7 mouse cellular contexts compared by ENCODE assay signal in genomic region chr10:80156752-80157053, GRCm38 (mm10). TPM values are rescaled to one million over a fixed set of nuclear protein-coding genes. Genes with fewer than 3 reads are reported as not detected.
DNase-seq lines count a peak whose midpoint lies in the region; ATAC-seq and TF ChIP-seq lines count a peak whose summit lies in the region.

No protein-coding gene starts in this region.

- no peak overlapping the region for H3K4me2 ChIP-seq in hindbrain, embryonic 12.5 days (replicated peaks)
- peak overlapping the region; percentile 18; the same call in 1 of the 2 replicates for H3K4me2 ChIP-seq in lung, embryonic 14.5 days

- H3K36me3 ChIP-seq in E14TG2a.4 (ENCODE audit: insufficient read depth, low read length), result peaks cover 60% of the 10 kb centered on the region
- H3K36me3 ChIP-seq in hindbrain, embryonic 12.5 days, result peaks cover 60% of the 10 kb centered on the region
- H3K36me3 ChIP-seq in lung, embryonic 14.5 days (ENCODE audit: insufficient read depth), result peaks cover 68% of the 10 kb centered on the region
- peaks cover 47% of the 10 kb centered on the region for H3K36me3 ChIP-seq in thymus, adult 2 months (ENCODE audit: control insufficient read depth, insufficient read depth, low read length)

- no peak overlapping the region for H3K9ac ChIP-seq in hindbrain, embryonic 12.5 days
- no peak overlapping the region for H3K9ac ChIP-seq in lung, embryonic 14.5 days

- ATAC-seq in hindbrain, embryonic 12.5 days (ENCODE audit: low FRiP score), result no peak
- no peak for ATAC-seq in lung, embryonic 14.5 days (ENCODE audit: insufficient read depth)
- no peak for ATAC-seq in granulocyte monocyte progenitor cell, adult 5-6 weeks (replicated peaks; ENCODE audit: poor library complexity, severe bottlenecking)

- peak; percentile 43 for DNase-seq in lung, embryonic 14.5 days
- DNase-seq in thymus, adult 2 months, result no peak
- no peak for DNase-seq in cerebellum, adult 2 months

- H3K4me3 ChIP-seq in E14TG2a.4 (replicated peaks; ENCODE audit: low read length), result peak overlapping the region; percentile 20; the same call in 1 of the 2 replicates
- H3K4me3 ChIP-seq in cortical plate, adult 2 months (ENCODE audit: insufficient read depth, low read length), result no peak overlapping the region
- H3K4me3 ChIP-seq in hindbrain, embryonic 12.5 days, result peak overlapping the region; percentile 3; the same call in 1 of the 2 replicates
- H3K4me3 ChIP-seq in lung, embryonic 14.5 days (ENCODE audit: low read depth, low read length), result peak overlapping the region; percentile 9; the same call in 1 of the 2 replicates
- H3K4me3 ChIP-seq in thymus, adult 2 months (ENCODE audit: control insufficient read depth, insufficient read depth, low read length), result no peak overlapping the region
- H3K4me3 ChIP-seq in cerebellum, adult 2 months (replicated peaks; ENCODE audit: insufficient read depth, low read depth, low read length), result no peak overlapping the region

- no peaks in the 10 kb centered on the region for H3K27me3 ChIP-seq in E14TG2a.4 (ENCODE audit: insufficient read depth, low read length)
- H3K27me3 ChIP-seq in hindbrain, embryonic 12.5 days, result no peaks in the 10 kb centered on the region
- H3K27me3 ChIP-seq in lung, embryonic 14.5 days (ENCODE audit: insufficient read depth, low read length), result no peaks in the 10 kb centered on the region
- H3K27me3 ChIP-seq in thymus, adult 2 months (ENCODE audit: control insufficient read depth, insufficient read depth, low read length), result no peaks in the 10 kb centered on the region
- no peaks in the 10 kb centered on the region for H3K27me3 ChIP-seq in cerebellum, adult 2 months (ENCODE audit: control insufficient read depth, insufficient read depth, low read length)

- no peak for TF ChIP-seq POLR2A in cortical plate, adult 2 months (IDR thresholded peaks at IDR 0.05; ENCODE audit: extremely low read depth, insufficient read depth, low read length)
- TF ChIP-seq POLR2A in thymus, adult 2 months (IDR thresholded peaks at IDR 0.05; ENCODE audit: control insufficient read depth, extremely low read depth, insufficient read depth, low read length, poor library complexity), result no peak
- no peak for TF ChIP-seq POLR2A in cerebellum, adult 2 months (IDR thresholded peaks at IDR 0.05; ENCODE audit: borderline replicate concordance, insufficient read depth, low read length)

- H3K4me1 ChIP-seq in E14TG2a.4 (replicated peaks; ENCODE audit: low read depth, low read length), result peaks cover 93% of the 10 kb centered on the region
- H3K4me1 ChIP-seq in cortical plate, adult 2 months (ENCODE audit: control insufficient read depth, insufficient read depth, low read length), result peaks cover 6% of the 10 kb centered on the region
- peaks cover 93% of the 10 kb centered on the region for H3K4me1 ChIP-seq in hindbrain, embryonic 12.5 days
- H3K4me1 ChIP-seq in lung, embryonic 14.5 days (ENCODE audit: insufficient read depth), result peaks cover 39% of the 10 kb centered on the region
- peaks cover 64% of the 10 kb centered on the region for H3K4me1 ChIP-seq in thymus, adult 2 months (replicated peaks; ENCODE audit: control insufficient read depth, insufficient read depth, low read length)
- H3K4me1 ChIP-seq in cerebellum, adult 2 months (ENCODE audit: control insufficient read depth, insufficient read depth, low read length), result peaks cover 29% of the 10 kb centered on the region

- WGBS in hindbrain, embryonic 12.5 days, result 68% methylated on average over 7 of the region's 7 CpGs
- 54% methylated on average over 7 of the region's 7 CpGs for WGBS in lung, embryonic 14.5 days
- WGBS in thymus, adult 2 months, result 92% methylated on average over 7 of the region's 7 CpGs
- WGBS in cerebellum, adult 2 months, result 44% methylated on average over 7 of the region's 7 CpGs

- no peaks in the 10 kb centered on the region for H3K9me3 ChIP-seq in E14TG2a.4 (ENCODE audit: low read length)
- H3K9me3 ChIP-seq in hindbrain, embryonic 12.5 days (replicated peaks), result no peaks in the 10 kb centered on the region
- H3K9me3 ChIP-seq in lung, embryonic 14.5 days (ENCODE audit: low read depth, low read length), result no peaks in the 10 kb centered on the region

- no peak for TF ChIP-seq CTCF in E14TG2a.4 (conservative IDR thresholded peaks at IDR 0.05; ENCODE audit: low read length)
- no peak for TF ChIP-seq CTCF in cortical plate, adult 2 months (IDR thresholded peaks at IDR 0.05; ENCODE audit: extremely low read depth, insufficient read depth, low read length)
- no peak for TF ChIP-seq CTCF in lung, embryonic 14.5 days (IDR thresholded peaks at IDR 0.05; ENCODE audit: low read depth)
- no peak for TF ChIP-seq CTCF in thymus, adult 2 months (IDR thresholded peaks at IDR 0.05; ENCODE audit: borderline replicate concordance, control insufficient read depth, extremely low read depth, insufficient read depth, low read length, poor library complexity)
- no peak for TF ChIP-seq CTCF in cerebellum, adult 2 months (IDR thresholded peaks at IDR 0.05; ENCODE audit: borderline replicate concordance, insufficient read depth, low read depth, low read length)

- H3K27ac ChIP-seq in cortical plate, adult 2 months (ENCODE audit: insufficient read depth, low read length), result peak overlapping the region; percentile 69
- H3K27ac ChIP-seq in hindbrain, embryonic 12.5 days, result peak overlapping the region; percentile 91
- peak overlapping the region; percentile 74; the same call in 1 of the 2 replicates for H3K27ac ChIP-seq in lung, embryonic 14.5 days (ENCODE audit: low read depth)
- H3K27ac ChIP-seq in thymus, adult 2 months (ENCODE audit: control insufficient read depth, insufficient read depth, low read length), result no peak overlapping the region
- no peak overlapping the region for H3K27ac ChIP-seq in cerebellum, adult 2 months (ENCODE audit: insufficient read depth, low read length)

RNA-seq across cellular contexts. Expression of gene Midn, which starts 8.6 kb away (rescaled TPM):
- 26.6 and 33.8 TPM in 2 replicates for polyA plus RNA-seq in cortical plate, adult 2 months (2012; rRNA removed)
- 42.1 and 54.5 TPM in 2 replicates for polyA plus RNA-seq in hindbrain, embryonic 12.5 days (2016; fragmentation: Nextera tagmentation; extraction: Ambion mirVana)
- 32.6 and 34.2 TPM in 2 replicates for polyA plus RNA-seq in lung, embryonic 14.5 days (2014; fragmentation: Nextera tagmentation; extraction: Ambion mirVana)
- 342 and 374 TPM in 2 replicates for polyA plus RNA-seq in thymus, adult 2 months (2012; rRNA removed)
- total RNA-seq in granulocyte monocyte progenitor cell, adult 5-6 weeks (2014; fragmentation: Nextera tagmentation), result 26.7 and 36.8 TPM in 2 replicates
- 10.0 and 17.4 TPM in 2 replicates for total RNA-seq in granulocyte monocyte progenitor cell, adult 5-6 weeks (2017)
- polyA plus RNA-seq in cerebellum, adult 2 months (2012; rRNA removed), result 26.1 and 26.5 TPM in 2 replicates

RNA-seq across cellular contexts. Expression of gene Cirbp, which starts 9.1 kb away (rescaled TPM):
- polyA plus RNA-seq in cortical plate, adult 2 months (2012; rRNA removed), result 150 and 180 TPM in 2 replicates
- polyA plus RNA-seq in hindbrain, embryonic 12.5 days (2016; fragmentation: Nextera tagmentation; extraction: Ambion mirVana), result 235 and 271 TPM in 2 replicates
- polyA plus RNA-seq in lung, embryonic 14.5 days (2014; fragmentation: Nextera tagmentation; extraction: Ambion mirVana), result 71.8 and 71.9 TPM in 2 replicates
- polyA plus RNA-seq in thymus, adult 2 months (2012; rRNA removed), result 173 and 193 TPM in 2 replicates
- total RNA-seq in granulocyte monocyte progenitor cell, adult 5-6 weeks (2014; fragmentation: Nextera tagmentation), result 25.3 and 70.7 TPM in 2 replicates
- 36.8 and 40.7 TPM in 2 replicates for total RNA-seq in granulocyte monocyte progenitor cell, adult 5-6 weeks (2017)
- polyA plus RNA-seq in cerebellum, adult 2 months (2012; rRNA removed), result 240 and 261 TPM in 2 replicates

RNA-seq across cellular contexts. Expression of gene 1600002K03Rik, which starts 16.0 kb away (rescaled TPM):
- 13.1 and 13.9 TPM in 2 replicates for polyA plus RNA-seq in cortical plate, adult 2 months (2012; rRNA removed)
- 12.0 and 13.3 TPM in 2 replicates for polyA plus RNA-seq in hindbrain, embryonic 12.5 days (2016; fragmentation: Nextera tagmentation; extraction: Ambion mirVana)
- 8.3 and 9.7 TPM in 2 replicates for polyA plus RNA-seq in lung, embryonic 14.5 days (2014; fragmentation: Nextera tagmentation; extraction: Ambion mirVana)
- polyA plus RNA-seq in thymus, adult 2 months (2012; rRNA removed), result 11.1 and 14.8 TPM in 2 replicates
- 17.2 and 43.4 TPM in 2 replicates for total RNA-seq in granulocyte monocyte progenitor cell, adult 5-6 weeks (2014; fragmentation: Nextera tagmentation)
- 11.2 and 11.5 TPM in 2 replicates for total RNA-seq in granulocyte monocyte progenitor cell, adult 5-6 weeks (2017)
- polyA plus RNA-seq in cerebellum, adult 2 months (2012; rRNA removed), result 16.4 and 18.0 TPM in 2 replicates

RNA-seq across cellular contexts. Expression of gene Cbarp, which starts 16.1 kb away (rescaled TPM):
- polyA plus RNA-seq in cortical plate, adult 2 months (2012; rRNA removed), result 274 and 285 TPM in 2 replicates
- 18.4 and 22.3 TPM in 2 replicates for polyA plus RNA-seq in hindbrain, embryonic 12.5 days (2016; fragmentation: Nextera tagmentation; extraction: Ambion mirVana)
- polyA plus RNA-seq in lung, embryonic 14.5 days (2014; fragmentation: Nextera tagmentation; extraction: Ambion mirVana), result 3.8 and 5.5 TPM in 2 replicates
- 34.0 and 37.7 TPM in 2 replicates for polyA plus RNA-seq in thymus, adult 2 months (2012; rRNA removed)
- 0.73 and 5.3 TPM in 2 replicates for total RNA-seq in granulocyte monocyte progenitor cell, adult 5-6 weeks (2014; fragmentation: Nextera tagmentation)
- 0.36 TPM in 1 of 2 replicates, not detected in the other for total RNA-seq in granulocyte monocyte progenitor cell, adult 5-6 weeks (2017)
- 147 and 151 TPM in 2 replicates for polyA plus RNA-seq in cerebellum, adult 2 months (2012; rRNA removed)

RNA-seq across cellular contexts. Expression of gene Atp5d, which starts 18.3 kb away (rescaled TPM):
- 620 and 641 TPM in 2 replicates for polyA plus RNA-seq in cortical plate, adult 2 months (2012; rRNA removed)
- polyA plus RNA-seq in hindbrain, embryonic 12.5 days (2016; fragmentation: Nextera tagmentation; extraction: Ambion mirVana), result 351 and 385 TPM in 2 replicates
- 493 and 529 TPM in 2 replicates for polyA plus RNA-seq in lung, embryonic 14.5 days (2014; fragmentation: Nextera tagmentation; extraction: Ambion mirVana)
- 1,163 and 1,361 TPM in 2 replicates for polyA plus RNA-seq in thymus, adult 2 months (2012; rRNA removed)
- 193 and 253 TPM in 2 replicates for total RNA-seq in granulocyte monocyte progenitor cell, adult 5-6 weeks (2014; fragmentation: Nextera tagmentation)
- total RNA-seq in granulocyte monocyte progenitor cell, adult 5-6 weeks (2017), result 47.4 and 49.6 TPM in 2 replicates
- polyA plus RNA-seq in cerebellum, adult 2 months (2012; rRNA removed), result 736 and 758 TPM in 2 replicates

Comparison
In these comparisons a context has a peak if more than half of its experiments do, and no peak if none do; other contexts are left out.
1. H3K4me3 ChIP-seq: peak in E14TG2a.4 (single experiment), hindbrain, embryonic 12.5 days (single experiment) and lung, embryonic 14.5 days (single experiment); none in cortical plate, adult 2 months (single experiment), thymus, adult 2 months (single experiment) and cerebellum, adult 2 months (single experiment).
2. H3K27ac ChIP-seq: peak in cortical plate, adult 2 months (single experiment), hindbrain, embryonic 12.5 days (single experiment) and lung, embryonic 14.5 days (single experiment); none in thymus, adult 2 months (single experiment) and cerebellum, adult 2 months (single experiment).